Mouse (Mus musculus) small intestine, adult 2 months (tissue): Measurements from ENCODE around the gene Dcdc2b.

Experiments used
- CTCF ChIP-seq: fragments of 200-500 bp; IDR thresholded peaks from 2 replicates; pipeline ENCODE4 v1.5.1; 2012; ENCODE audit warnings: low read depth, mild to moderate bottlenecking, control low read depth, inconsistent platforms, low read length, moderate library complexity, mixed read lengths; ENCODE audit not compliant: insufficient replicate concordance, insufficient read length; ENCODE audit errors: extremely low read depth
- POLR2A ChIP-seq: fragments of 200-500 bp; IDR thresholded peaks from 2 replicates; pipeline ENCODE4 v1.6.1; 2012; ENCODE audit warnings: low read depth, mild to moderate bottlenecking, control low read depth, inconsistent platforms, low read length, moderate library complexity

- TF ChIP-seq CTCF, result no peak
- no peak for TF ChIP-seq POLR2A
Observed at GRCm38 (mm10) chr4:129622803-129623535, 8.9 kb upstream of the Dcdc2b start.
